Mouse (Mus musculus) forebrain, embryonic 16.5 days (tissue): ENCODE data around the gene Gpr4. TPM values are rescaled to one million over a fixed set of nuclear protein-coding genes. Genes with fewer than 3 reads are reported as not detected.
A peak's percentile ranks its signal among the peaks of the same experiment; 100 is the strongest.

Experiments used
- ATAC-seq: fragments of 200-750 bp; cut with Nextera tagmentation; 2 replicates; pipeline ENCODE4 v1.8.0; 2017; ENCODE audit warnings: mild to moderate bottlenecking, moderate library complexity
- H3K27ac ChIP-seq: fragments of 300-500 bp; sonication (generic); 2 replicates; pipeline ENCODE4 v1.5.1; 2014; ENCODE audit warnings: low read length, control low read depth
- H3K27me3 ChIP-seq: fragments of 300-500 bp; sonication (generic); replicated peaks from 2 replicates; pipeline ENCODE4 v1.6.1; 2014; ENCODE audit warnings: low read length; ENCODE audit not compliant: control insufficient read depth, insufficient read depth
- H3K36me3 ChIP-seq: fragments of 300-500 bp; sonication (generic); 2 replicates; pipeline ENCODE4 v1.6.1; 2014; ENCODE audit not compliant: control insufficient read depth, insufficient read depth
- H3K4me1 ChIP-seq: fragments of 300-500 bp; sonication (generic); replicated peaks from 2 replicates; pipeline ENCODE4 v1.6.1; 2014; ENCODE audit warnings: low read length; ENCODE audit not compliant: control insufficient read depth, insufficient read depth
- H3K4me2 ChIP-seq: fragments of 300-500 bp; sonication (generic); 2 replicates; pipeline ENCODE4 v1.6.1; 2014; ENCODE audit warnings: mild to moderate bottlenecking, low read length, control low read depth
- H3K4me3 ChIP-seq: fragments of 300-500 bp; sonication (generic); replicated peaks from 2 replicates; pipeline ENCODE4 v1.5.1; 2014; ENCODE audit warnings: mild to moderate bottlenecking, low read length, control low read depth
- H3K9ac ChIP-seq: fragments of 300-500 bp; sonication (generic); replicated peaks from 2 replicates; pipeline ENCODE4 v1.6.1; 2014; ENCODE audit warnings: low read depth, low read length, control low read depth
- H3K9me3 ChIP-seq: fragments of 300-500 bp; sonication (generic); 2 replicates; pipeline ENCODE4 v1.6.1; 2016; ENCODE audit warnings: low read length; ENCODE audit not compliant: control insufficient read depth
- WGBS: fragments of 180-500 bp; shearing (Covaris S2); extraction: QIAGEN DNeasy Blood & Tissue Kit; methylation state at CpG from one replicate; pipeline ENCODE4 v1.1.7; 2014; 5-methylcytosine and 5-hydroxymethylcytosine counted together
- polyA plus RNA-seq: library from polyadenylated mRNA; unstranded; fragments of >200 nt; fragmentation: Nextera tagmentation; extraction: Ambion mirVana; gene quantifications from 2 replicates; pipeline ENCODE4 v1.2.1, GENCODE M21; 2015

Gpr4 gene
- polyA plus RNA-seq, 1 experiment from 2014 or later: 2.5 TPM

- no peaks in the 10 kb centered on the region for H3K36me3 ChIP-seq
- no peaks in the 10 kb centered on the region for H3K27me3 ChIP-seq
- H3K9ac ChIP-seq: no peak overlapping the region
- H3K9me3 ChIP-seq: no peaks in the 10 kb centered on the region
- H3K4me1 ChIP-seq: peaks cover 7% of the 10 kb centered on the region
- H3K4me2 ChIP-seq: no peak overlapping the region
- WGBS: 95% methylated on average over 16 of the region's 16 CpGs
- no peak for ATAC-seq
- no peak overlapping the region for H3K27ac ChIP-seq
- no peak overlapping the region for H3K4me3 ChIP-seq
These were observed 9.9 kb downstream of the Gpr4 start for GRCm38 (mm10) chr7:19222189-19222588.

- Histone ChIP-seq H3K27me3 (no peaks in the 10 kb centered on the region), H3K9ac (no peak overlapping the region), H3K9me3 (no peaks in the 10 kb centered on the region), H3K4me2 (no peak overlapping the region), H3K27ac (no peak overlapping the region), H3K4me3 (no peak overlapping the region), H3K4me1 (peaks cover 10% of the 10 kb centered on the region), H3K36me3 (no peaks in the 10 kb centered on the region)
- no peak for ATAC-seq
- WGBS: 92% methylated on average over 14 of the region's 14 CpGs
These were observed 10.5 kb downstream of the Gpr4 start for GRCm38 (mm10) chr7:19222875-19223274.

- H3K4me2 ChIP-seq: no peak overlapping the region
- WGBS: 87% methylated on average over 4 of the region's 4 CpGs
- no peak for ATAC-seq
- H3K4me3 ChIP-seq: no peak overlapping the region
- H3K9me3 ChIP-seq: no peaks in the 10 kb centered on the region
- no peak overlapping the region for H3K27ac ChIP-seq
- no peaks in the 10 kb centered on the region for H3K27me3 ChIP-seq
- peaks cover 18% of the 10 kb centered on the region for H3K4me1 ChIP-seq
- no peak overlapping the region for H3K9ac ChIP-seq
- no peaks in the 10 kb centered on the region for H3K36me3 ChIP-seq
These were observed 12.6 kb downstream of the Gpr4 start for GRCm38 (mm10) chr7:19224933-19225332.

DNA sequence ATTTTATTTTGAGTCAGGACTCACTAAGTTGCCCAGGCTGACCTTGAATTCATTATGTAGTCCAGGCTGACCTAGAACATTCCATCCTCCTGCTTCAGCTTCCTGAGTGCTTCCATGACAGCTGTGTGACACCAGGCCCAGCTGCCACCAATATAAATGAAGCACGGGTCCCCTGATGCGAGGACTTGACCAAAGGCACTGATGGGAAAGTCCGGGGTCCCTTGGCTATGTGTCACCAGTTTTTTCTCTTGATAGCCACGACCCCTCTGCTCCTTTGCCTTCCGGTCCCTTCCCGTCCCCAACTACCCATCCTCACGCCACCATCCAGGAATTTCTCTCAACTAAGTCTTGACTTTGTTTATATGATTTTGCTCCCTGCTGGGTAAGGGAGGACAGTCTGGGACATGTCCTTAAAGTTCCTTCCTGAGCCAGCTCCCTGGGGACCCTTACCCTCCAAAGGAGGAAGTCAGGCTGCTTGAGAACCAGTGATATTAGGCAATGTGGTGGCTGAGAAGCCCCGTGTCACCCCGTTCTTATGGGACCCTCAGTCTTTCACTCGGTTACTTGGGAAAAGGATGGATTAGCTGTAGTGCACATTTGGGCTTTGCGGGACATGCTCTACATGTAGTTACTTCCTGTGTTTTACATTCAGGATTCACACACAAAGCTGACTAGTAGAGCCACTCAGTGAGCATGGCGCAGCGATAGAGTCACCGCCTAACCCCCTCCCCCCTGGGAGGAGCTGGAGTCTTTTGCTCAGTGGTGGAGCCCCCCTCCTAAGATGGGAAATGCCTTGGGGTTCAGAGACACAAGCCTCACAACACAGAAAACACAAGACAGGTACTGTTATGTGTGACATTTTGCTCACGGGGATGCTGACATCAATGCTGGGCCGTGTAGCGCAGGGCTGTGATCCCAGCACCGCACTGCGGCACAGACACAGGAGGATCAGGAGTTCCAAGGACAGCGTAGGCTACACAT lies 14.8 kb downstream of the Gpr4 start:
- H3K9ac ChIP-seq: peak overlapping the region; percentile 71
- H3K9me3 ChIP-seq: no peaks in the 10 kb centered on the region
- peak; percentile 9 for ATAC-seq
- peak overlapping the region; percentile 52 for H3K4me3 ChIP-seq
- H3K4me1 ChIP-seq: peaks cover 20% of the 10 kb centered on the region
- no peaks in the 10 kb centered on the region for H3K27me3 ChIP-seq
- H3K4me2 ChIP-seq: peak overlapping the region; percentile 82
- peak overlapping the region; percentile 99 for H3K27ac ChIP-seq
- H3K36me3 ChIP-seq: no peaks in the 10 kb centered on the region
- 19% methylated on average over 20 of the region's 20 CpGs for WGBS

GRCm38 (mm10) chr7:19227883-19228792 lies 15.8 kb downstream of the Gpr4 start, which contains the start of gene Opa3:
Gene Opa3 (plus strand): TSS chr7:19228334.
- Histone ChIP-seq H3K27me3 (no peaks in the 10 kb centered on the region), H3K27ac (peak within 1 kb of the TSS; percentile 99), H3K4me3 (peak within 1 kb of the TSS; percentile 52), H3K36me3 (no peaks in the 10 kb centered on the region), H3K9ac (peak within 1 kb of the TSS; percentile 74), H3K9me3 (no peaks in the 10 kb centered on the region), H3K4me2 (peak within 1 kb of the TSS; percentile 82), H3K4me1 (peaks cover 20% of the 10 kb centered on the region)
- under 1% methylated on average over 85 of the region's 91 CpGs for WGBS
- peak; percentile 94 for ATAC-seq

DNA sequence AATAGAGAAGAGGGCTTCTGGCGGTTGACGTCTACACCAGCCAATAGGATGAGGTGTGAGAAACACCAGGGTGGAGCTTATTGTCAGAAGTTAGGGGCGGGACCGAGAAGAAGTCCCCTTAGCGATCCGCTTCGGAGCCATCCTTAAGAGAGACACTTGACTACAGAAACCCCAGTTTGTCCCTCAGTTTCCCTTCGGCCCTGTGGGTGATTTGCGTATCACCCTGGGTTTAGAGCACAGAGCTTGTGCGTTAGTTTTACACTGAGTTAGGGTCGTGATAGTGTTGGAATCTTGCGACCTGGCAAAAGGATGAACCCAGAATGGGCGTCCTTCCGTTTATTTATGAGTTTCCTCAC lies 16.4 kb downstream of the Gpr4 start:
- Histone ChIP-seq H3K9me3 (no peaks in the 10 kb centered on the region), H3K4me3 (peak overlapping the region; percentile 52), H3K27ac (peak overlapping the region; percentile 17; the same call in 1 of the 2 replicates), H3K9ac (peak overlapping the region; percentile 58), H3K4me1 (peaks cover 20% of the 10 kb centered on the region), H3K36me3 (no peaks in the 10 kb centered on the region), H3K4me2 (peak overlapping the region; percentile 71), H3K27me3 (no peaks in the 10 kb centered on the region)
- ATAC-seq: no peak
- WGBS: under 1% methylated on average over 14 of the region's 14 CpGs

- H3K4me2 ChIP-seq: peak overlapping the region; percentile 71
- H3K36me3 ChIP-seq: no peaks in the 10 kb centered on the region
- ATAC-seq: no peak
- H3K4me3 ChIP-seq: peak overlapping the region; percentile 52
- no peak overlapping the region; the same call in 1 of the 2 replicates for H3K27ac ChIP-seq
- 42% methylated on average over 5 of the region's 5 CpGs for WGBS
- no peaks in the 10 kb centered on the region for H3K9me3 ChIP-seq
- H3K27me3 ChIP-seq: no peaks in the 10 kb centered on the region
- peak overlapping the region; percentile 58 for H3K9ac ChIP-seq
- H3K4me1 ChIP-seq: peaks cover 20% of the 10 kb centered on the region
These were observed 17.1 kb downstream of the Gpr4 start for GRCm38 (mm10) chr7:19229404-19229803.

DNA sequence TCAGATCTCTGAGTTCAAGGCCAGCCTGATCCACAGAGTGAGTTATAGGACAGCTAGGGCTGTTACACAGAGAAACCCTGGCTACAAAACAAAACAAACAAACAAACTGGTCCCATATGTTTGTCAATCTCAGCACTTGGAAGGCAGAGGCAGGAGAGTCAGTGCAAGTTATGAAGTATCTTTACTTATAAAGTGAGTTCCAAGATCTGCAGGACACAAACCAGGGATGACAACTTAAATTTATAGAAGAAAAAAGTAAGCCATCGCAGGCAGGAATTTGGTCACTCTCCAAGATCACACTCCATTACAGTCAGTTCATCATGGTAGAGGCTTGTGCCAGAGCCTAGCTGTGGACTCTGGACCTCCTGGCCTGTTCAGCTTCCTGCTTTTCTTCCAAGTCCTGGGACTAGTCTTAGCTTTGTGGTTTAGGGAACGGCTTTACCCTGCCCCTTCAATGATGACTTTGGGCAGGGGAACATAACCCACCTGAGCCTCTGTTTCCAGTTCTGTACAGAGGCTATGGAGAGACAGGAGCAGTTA lies 17.8 kb downstream of the Gpr4 start:
- no peaks in the 10 kb centered on the region for H3K27me3 ChIP-seq
- H3K27ac ChIP-seq: no peak overlapping the region
- H3K9me3 ChIP-seq: no peaks in the 10 kb centered on the region
- WGBS: 93% methylated on average over 2 of the region's 2 CpGs
- H3K4me1 ChIP-seq: peaks cover 20% of the 10 kb centered on the region
- no peak for ATAC-seq
- H3K4me2 ChIP-seq: no peak overlapping the region
- peak overlapping the region; percentile 58; the same call in 1 of the 2 replicates for H3K9ac ChIP-seq
- H3K36me3 ChIP-seq: no peaks in the 10 kb centered on the region
- no peak overlapping the region for H3K4me3 ChIP-seq

DNA sequence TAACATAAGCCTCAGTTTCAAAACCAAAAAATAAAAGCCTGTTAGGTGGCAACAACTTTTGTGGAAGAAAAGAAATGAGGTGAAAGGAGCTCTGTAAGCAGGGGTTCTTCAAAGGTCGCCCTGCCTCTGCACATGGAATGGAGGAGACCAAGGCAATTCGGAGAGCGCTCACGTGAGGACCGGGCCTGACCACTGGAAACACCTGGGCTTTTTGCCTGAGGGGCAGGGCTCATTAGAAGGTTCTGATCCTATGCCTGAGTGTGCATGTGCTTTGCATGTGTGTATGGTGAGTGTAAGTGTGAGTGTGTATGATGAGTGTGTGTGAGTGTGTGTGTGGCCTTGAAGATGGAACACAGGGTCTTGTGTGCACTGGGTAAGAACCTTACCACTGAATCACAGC lies 18.6 kb downstream of the Gpr4 start:
- H3K9me3 ChIP-seq: no peaks in the 10 kb centered on the region
- H3K9ac ChIP-seq: no peak overlapping the region
- WGBS: 94% methylated on average over 5 of the region's 5 CpGs
- H3K4me3 ChIP-seq: no peak overlapping the region
- H3K4me1 ChIP-seq: peaks cover 20% of the 10 kb centered on the region
- H3K4me2 ChIP-seq: no peak overlapping the region
- ATAC-seq: no peak
- no peaks in the 10 kb centered on the region for H3K36me3 ChIP-seq
- H3K27ac ChIP-seq: no peak overlapping the region
- H3K27me3 ChIP-seq: no peaks in the 10 kb centered on the region
